Mouse (Mus musculus) right cerebral cortex, adult 18-20 months (tissue): Measurements from ENCODE around the gene Gm21103.
"Not testable (repeated sequence)": the region's sequence is repeated elsewhere in the genome, so short reads cannot be mapped to it uniquely, and the experiment has no call there.

Experiments used
- DNase-seq: peaks from one replicate; pipeline ENCODE4 v3.0.0; 2022; ENCODE audit warnings: mixed read lengths

Gm21103 gene

DNA sequence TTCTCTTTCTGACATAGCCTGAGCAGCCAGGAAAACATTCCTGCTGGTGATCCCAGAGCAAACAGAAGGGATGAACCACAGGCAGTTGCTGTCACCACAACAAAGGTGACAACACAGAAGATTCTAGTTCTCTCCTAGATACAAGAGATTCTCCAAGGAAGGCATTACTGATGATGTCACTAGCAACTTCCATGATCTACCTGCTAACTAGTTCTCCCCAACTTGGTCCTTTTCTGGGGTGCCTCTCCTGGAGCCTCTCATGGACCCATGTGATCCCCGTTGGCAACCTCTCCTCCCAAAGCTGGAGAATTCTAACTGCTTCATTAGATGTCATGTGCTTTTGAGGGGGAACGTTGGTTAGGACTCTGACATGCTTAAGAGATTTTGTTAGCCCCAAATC, at the start of gene Gm21103:
Gene Gm21103 (minus strand): TSS at position 101 of the 400 bp plus-strand sequence.
- not testable (repeated sequence) for DNase-seq

DNA sequence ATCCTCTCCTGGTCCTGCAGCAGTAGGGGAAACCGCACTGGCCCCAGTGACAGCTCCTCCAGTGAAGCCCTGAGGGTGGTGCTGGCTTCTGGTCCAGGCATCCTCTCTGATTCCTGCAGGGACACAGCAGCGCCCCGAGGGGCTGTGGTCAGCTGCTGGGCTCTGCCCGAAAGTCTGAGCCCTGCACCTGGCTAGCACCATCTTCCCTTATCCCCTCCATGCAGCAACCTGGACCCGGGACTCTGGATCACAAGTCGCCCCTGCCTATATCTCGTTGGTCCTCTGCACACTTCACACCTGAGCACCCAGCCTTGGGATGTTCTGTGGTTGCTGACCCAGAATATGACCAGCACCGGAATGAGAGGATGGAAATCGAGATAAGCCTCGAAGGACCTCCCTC, 38.9 kb upstream of the Gm21103 start, which contains the start of gene Gm3618:
Gene Gm3618 (minus strand): TSS at position 101 of the 400 bp plus-strand sequence.
- not testable (repeated sequence) for DNase-seq

DNA sequence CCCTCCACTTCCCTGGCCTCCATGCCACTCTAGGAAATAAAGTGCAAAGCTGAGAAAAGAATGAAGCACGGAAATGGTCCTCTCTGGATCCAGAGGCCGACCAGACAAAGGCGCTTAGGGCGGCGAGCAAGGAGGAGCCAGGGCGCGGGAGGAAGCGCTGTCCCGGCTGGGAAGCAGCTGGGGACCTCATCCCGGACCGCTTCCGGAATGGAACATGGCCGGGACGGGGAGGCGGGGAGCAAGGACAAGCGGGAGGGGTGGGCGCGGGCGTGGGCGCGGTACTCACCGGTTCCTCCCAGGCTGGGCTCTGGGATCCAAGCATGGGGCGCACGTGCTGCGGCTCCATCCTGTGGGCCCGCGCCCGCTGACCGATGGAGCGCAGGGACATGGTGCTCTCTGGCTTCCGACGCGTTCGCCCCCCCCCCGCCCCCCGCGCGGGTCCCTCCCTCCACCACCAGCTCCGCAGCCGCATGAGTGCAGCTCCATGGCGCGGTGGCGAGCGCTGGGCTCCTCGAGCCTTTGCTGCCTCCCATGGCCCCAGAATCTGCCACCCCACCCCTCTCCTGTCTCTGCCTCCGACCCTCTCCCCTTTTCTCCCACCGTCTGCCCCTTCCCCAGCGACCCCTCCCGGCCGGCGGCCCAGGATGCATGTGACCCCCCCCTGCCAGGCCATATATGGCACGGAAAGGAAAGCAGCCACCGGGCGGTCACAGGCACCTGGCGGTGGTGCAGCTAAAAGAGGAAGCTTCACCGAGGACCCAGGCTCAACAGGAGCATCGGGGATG, 17.5 kb downstream of the Gm21103 start, which contains the start of gene Gm3411:
Gene Gm3411 (minus strand): TSS at position 320 of the 785 bp plus-strand sequence.
- DNase-seq = peak; percentile 4
